Mouse (Mus musculus) retina, postnatal 7 days (tissue): ENCODE measurements around the gene 4930415L06Rik.

Experiments
- DNase-seq: peaks from one replicate; pipeline ENCODE4 v3.0.0-alpha.2; 2012; ENCODE audit warnings: low read depth, low spot score

The 4930415L06Rik gene

GRCm38 (mm10) chrX:89932752-89933151 is at the start of gene 4930415L06Rik:
TSS of gene 4930415L06Rik (minus strand) at chrX:89932852.
- DNase-seq = no peak

GRCm38 (mm10) chrX:89978621-89979020 is 46.0 kb upstream of the 4930415L06Rik start:
- DNase-seq = no peak

- no peak for DNase-seq
Observed at GRCm38 (mm10) chrX:89904871-89905270, 27.8 kb downstream of the 4930415L06Rik start.
